Mouse (Mus musculus) B cell, adult 62 days (primary cell): ENCODE results near the gene Klk4. TPM values are rescaled to one million over a fixed set of nuclear protein-coding genes. Genes with fewer than 3 reads are reported as not detected.

ENCODE experiments used
- total RNA-seq: library from RNA; stranded (reverse); gene quantifications from 4 replicates; pipeline ENCODE4 v1.2.4, GENCODE M21; 2023

Klk4 gene
- not detected in 4 replicates for total RNA-seq

GRCm38 (mm10) chr7:43880912-43881311 is at the start of gene Klk4:
TSS of gene Klk4 (plus strand) at chr7:43881160.

DNA sequence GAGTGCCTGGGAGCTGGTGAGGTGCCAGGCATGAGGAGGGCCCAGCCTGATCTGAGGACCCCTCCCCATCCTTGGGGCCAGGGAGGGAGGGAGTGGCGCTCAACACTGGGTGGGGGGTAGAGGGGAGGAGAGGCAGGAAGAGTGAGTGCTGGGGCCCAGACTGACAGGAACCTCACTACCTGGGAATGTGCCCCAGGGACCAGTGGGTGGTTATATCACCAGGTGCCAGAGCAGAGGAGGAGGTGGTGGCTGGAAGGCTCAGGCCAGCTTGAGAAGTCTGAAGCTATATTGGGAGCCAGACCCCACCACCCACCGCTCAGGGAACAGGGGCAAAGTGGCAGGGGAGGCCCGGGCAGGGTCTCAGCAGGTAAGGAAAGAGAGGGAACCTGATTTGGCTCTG is 39.3 kb upstream of the Klk4 start, which contains the start of gene Klk5:
Gene Klk5, plus strand, starts transcription at position 271 of the 400 bp plus-strand sequence.

DNA sequence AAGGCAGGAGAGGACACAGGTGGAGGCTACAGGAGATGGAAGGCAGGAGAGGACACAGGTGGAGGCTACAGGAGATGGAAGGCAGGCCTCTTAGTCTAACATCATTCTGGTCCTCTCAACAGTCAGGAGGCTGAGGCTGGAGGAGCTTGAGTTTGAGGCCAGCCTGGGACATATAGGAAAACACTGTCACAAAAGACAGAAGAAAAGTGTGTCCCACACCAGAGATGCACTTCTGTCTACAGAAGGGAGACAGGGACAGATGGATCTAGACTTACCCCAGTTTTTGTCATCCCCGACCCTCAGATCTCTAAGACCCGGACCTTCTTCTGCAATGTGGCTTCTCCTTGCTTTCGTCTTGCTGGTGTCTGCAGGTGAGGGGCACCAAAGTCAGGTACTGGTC is 52.5 kb downstream of the Klk4 start, which contains the start of gene Klk15:
Gene Klk15, plus strand, starts transcription at position 301 of the 400 bp plus-strand sequence.

Other genes starting within 250 kb of the Klk4 start
- not detected in 4 replicates for gene Ceacam18, start 246.5 kb upstream of the Klk4 start, total RNA-seq
- 1.2 to 2.4 TPM (median 1.6 TPM) in 4 replicates for gene Siglece, start 221.0 kb upstream of the Klk4 start, total RNA-seq
- 4.6 to 7.3 TPM (median 5.8 TPM) in 4 replicates for gene Ctu1, start 209.1 kb upstream of the Klk4 start, total RNA-seq
- gene Klk14, start 190.7 kb upstream of the Klk4 start, total RNA-seq: not detected in 4 replicates
- gene Klk13, start 168.6 kb upstream of the Klk4 start, total RNA-seq: not detected in 4 replicates
- gene Klk12, start 112.3 kb upstream of the Klk4 start, total RNA-seq: not detected in 4 replicates
- not detected in 4 replicates for gene Klk11, start 106.6 kb upstream of the Klk4 start, total RNA-seq
- not detected in 4 replicates for gene Klk10, start 100.1 kb upstream of the Klk4 start, total RNA-seq
- gene Klk9, start 89.3 kb upstream of the Klk4 start, total RNA-seq: not detected in 4 replicates
- 4.6 to 6.5 TPM (median 6.0 TPM) in 4 replicates for gene Klk8, start 83.6 kb upstream of the Klk4 start, total RNA-seq
- not detected in 4 replicates for gene Klk7, start 69.9 kb upstream of the Klk4 start, total RNA-seq
- not detected in 4 replicates for gene Klk6, start 56.7 kb upstream of the Klk4 start, total RNA-seq
- not detected in 4 replicates for gene Klk5, start 39.2 kb upstream of the Klk4 start, total RNA-seq
- gene Klk15, start 52.6 kb downstream of the Klk4 start, total RNA-seq: not detected in 4 replicates
- gene Klk1b8, start 69.5 kb downstream of the Klk4 start, total RNA-seq: not detected in 4 replicates
- gene Klk1b1, start 85.6 kb downstream of the Klk4 start, total RNA-seq: not detected in 4 replicates
- not detected in 4 replicates for gene Klk1b9, start 94.9 kb downstream of the Klk4 start, total RNA-seq
- not detected in 4 replicates for gene Klk1b11, start 114.7 kb downstream of the Klk4 start, total RNA-seq
- gene Klk1b26, start 131.0 kb downstream of the Klk4 start, total RNA-seq: not detected in 4 replicates
- not detected in 4 replicates for gene Klk1b27, start 171.1 kb downstream of the Klk4 start, total RNA-seq
- not detected in 4 replicates for gene Klk1b21, start 221.2 kb downstream of the Klk4 start, total RNA-seq
- gene Klk1b22, start 231.5 kb downstream of the Klk4 start, total RNA-seq: not detected in 4 replicates